Mouse (Mus musculus) gastrocnemius, postnatal 36 days (tissue): ENCODE measurements around the gene Zfp995. TPM values are rescaled to one million over a fixed set of nuclear protein-coding genes. Genes with fewer than 3 reads are reported as not detected.
"Not testable (repeated sequence)": the region's sequence is repeated elsewhere in the genome, so short reads cannot be mapped to it uniquely, and the experiment has no call there.

Experiments used
- DNase-seq, 2 experiments: peaks; one replicate each; pipeline ENCODE4 v3.0.0; 2022
- intact Hi-C: fragments of 180-260 bp; cut with DNase I; formaldehyde crosslinking; loops from one replicate; pipeline ENCODE4 v1.15.1; 2025
- long read RNA-seq, 2 experiments: library from polyadenylated mRNA; stranded (forward); transcript quantifications; one replicate each; pipeline ENCODE4 v2.0.0; 2021
- total RNA-seq, 2 experiments: library from RNA; stranded (reverse); gene quantifications; 2 replicates each; pipeline ENCODE4 v1.2.3; 2021

The Zfp995 gene
- 1 to 10 TPM in 1 of 2 experiments, under 1 TPM in 1; 0.87 to 1.0 TPM for total RNA-seq
- long read RNA-seq, experiment 1, partial matches to known transcripts, result 0 of 4 reads
- long read RNA-seq, experiment 1, other reads (novel, unspliced or antisense), result 4 of 4 reads
- long read RNA-seq, experiment 2, partial matches to known transcripts, result 1 of 4 reads
- long read RNA-seq, experiment 2, other reads (novel, unspliced or antisense), result 3 of 4 reads

DNA sequence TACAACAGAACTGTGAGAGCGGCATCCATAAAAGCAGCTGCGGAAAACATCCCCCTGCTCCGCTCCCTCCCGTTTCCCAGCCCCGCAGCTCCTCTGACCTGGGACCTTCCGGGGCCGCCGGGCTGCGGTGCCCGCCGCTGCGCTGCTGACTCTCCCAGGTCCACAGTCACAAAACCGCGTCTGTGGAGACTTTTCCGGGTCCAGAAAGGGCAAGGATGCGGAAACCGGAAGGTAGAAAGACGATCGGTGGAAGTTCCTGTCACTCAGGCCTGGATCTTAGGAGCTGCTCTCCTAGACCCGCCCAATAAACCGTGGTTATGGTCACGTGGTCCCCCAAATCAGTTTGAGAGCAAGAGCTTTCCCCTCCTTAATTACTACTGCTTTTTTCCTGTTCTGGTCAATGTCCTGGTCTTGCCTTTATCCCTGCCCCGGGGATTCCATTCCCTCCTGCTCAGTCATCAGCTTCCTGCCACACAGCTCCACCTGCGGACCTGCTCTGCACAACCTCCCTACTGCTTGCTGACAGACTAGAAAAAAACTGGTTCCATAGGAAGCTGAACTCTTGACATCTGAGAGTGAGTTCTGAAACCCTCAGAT, at the start of gene Zfp995:
Gene Zfp995, minus strand, starts transcription at position 471 of the 597 bp plus-strand sequence.
- peak; percentile 21 to 48 for DNase-seq
- intact Hi-C loops, result not testable (repeated sequence)

- intact Hi-C loops, result no loop called here
- no peak for DNase-seq
Measured at GRCm38 (mm10) chr17:21909039-21909438, 687 bp downstream of the Zfp995 start.

- intact Hi-C loops, result no loop called here
- DNase-seq, result no peak
Measured at GRCm38 (mm10) chr17:21871256-21871655, 38.5 kb downstream of the Zfp995 start.

- intact Hi-C loops, result not testable (repeated sequence)
Measured at GRCm38 (mm10) chr17:21846322-21846582, 63.5 kb downstream of the Zfp995 start.

GRCm38 (mm10) chr17:21845545-21846321, 64.0 kb downstream of the Zfp995 start, which contains the start of gene Zfp820:
TSS of gene Zfp820 (minus strand) at chr17:21845772.
- peak; percentile 6 to 37 for DNase-seq

More at GRCm38 (mm10) chr17:21846322-21846582, 63.5 kb downstream of the Zfp995 start:
- not testable (repeated sequence) for DNase-seq

GRCm38 (mm10) chr17:21838510-21838909, 71.2 kb downstream of the Zfp995 start:
- DNase-seq, result no peak
- intact Hi-C loops, result no loop called here

More at GRCm38 (mm10) chr17:21845545-21846321, 64.0 kb downstream of the Zfp995 start, which contains the start of gene Zfp820:
- intact Hi-C loops, result no loop called here

Other genes with a start within 250 kb of the Zfp995 start
- not detected for gene Gm10226, start 218.1 kb downstream of the Zfp995 start, total RNA-seq
- under 1 TPM; 0.94 to 0.97 TPM for gene Zfp760, start 202.2 kb downstream of the Zfp995 start, total RNA-seq
- 1 to 10 TPM; 3.4 to 5.7 TPM for gene Zfp229, start 179.1 kb downstream of the Zfp995 start, total RNA-seq
- under 1 TPM; 0.35 to 0.46 TPM for gene Zfp820, start 64.2 kb downstream of the Zfp995 start, total RNA-seq
- 1 to 10 TPM; 5.1 to 6.0 TPM for gene Zfp942, start 52.5 kb upstream of the Zfp995 start, total RNA-seq
- gene Zfp943, start 52.6 kb upstream of the Zfp995 start, total RNA-seq, result 10 to 100 TPM; 15.3 to 20.8 TPM